Mouse (Mus musculus): ENCODE results near the gene Pgm1.

GRCm38 (mm10) chr4:99985631-99986030, 56.4 kb downstream of the Pgm1 start:
- no peak for TF ChIP-seq CTCF (IDR thresholded peaks at IDR 0.05; ENCODE audit: extremely low read depth, insufficient read depth, insufficient read length, insufficient replicate concordance)
- no peak for TF ChIP-seq POLR2A (IDR thresholded peaks at IDR 0.05; ENCODE audit: low read depth, low read length)
